Comparison of ENCODE assay signal across 9 mouse cellular contexts in the genomic region with DNA sequence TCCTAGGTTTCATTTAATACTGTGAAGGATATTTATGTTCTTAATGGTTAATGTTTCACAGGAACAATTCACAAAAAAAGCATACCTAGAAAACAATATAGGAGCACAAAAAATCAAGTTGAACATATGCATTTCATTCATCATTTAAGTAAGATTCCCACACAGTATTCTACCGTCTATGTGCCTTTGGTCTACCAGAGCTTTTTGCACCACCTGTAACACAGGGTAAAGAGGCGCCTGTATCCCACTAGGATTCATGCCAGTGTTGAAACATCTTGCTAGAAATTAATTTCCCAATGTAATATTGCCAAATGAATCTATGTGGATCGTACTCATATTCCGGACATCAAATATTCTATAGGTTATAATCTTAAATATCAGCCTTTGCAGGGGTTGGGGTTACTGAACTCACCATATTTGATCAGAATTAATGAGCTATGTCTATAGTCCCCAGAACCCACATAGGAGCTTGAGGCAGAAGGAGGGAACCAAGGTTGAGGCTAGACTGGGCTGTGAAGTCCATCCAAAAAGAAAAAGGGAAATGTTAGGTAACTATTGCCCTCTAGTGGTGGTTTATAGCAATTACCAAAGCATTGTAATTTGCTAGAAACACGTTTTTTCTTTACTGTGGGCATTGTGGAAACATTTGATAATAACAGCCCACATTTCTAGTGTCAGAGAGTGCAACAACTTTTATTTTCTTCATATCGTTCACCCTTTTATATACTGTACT.
A peak's percentile ranks its signal among the peaks of the same experiment; 100 is the strongest.
DNase-seq lines count a peak whose midpoint lies in the region; ATAC-seq and TF ChIP-seq lines count a peak whose summit lies in the region.
"Had no signal": no experiment of that assay in that cellular context is flagged by ENCODE, and none has a peak within 500 bp of the region (broad histone marks: within the 10 kb centered on the region; RNA-seq: fewer than 3 reads in every experiment).

No protein-coding gene starts in this region.

- no peaks in the 10 kb centered on the region for H3K9me3 ChIP-seq in hindbrain, embryonic 12.5 days (replicated peaks)
- H3K9me3 ChIP-seq: embryonic facial prominence, embryonic 12.5 days had no signal

- H3K4me2 ChIP-seq in hindbrain, embryonic 12.5 days (replicated peaks) = no peak overlapping the region
- H3K4me2 ChIP-seq: embryonic facial prominence, embryonic 12.5 days had no signal

- TF ChIP-seq POLR2A in kidney, adult 2 months (IDR thresholded peaks at IDR 0.05; ENCODE audit: low read depth, low read length) = no peak

- no peak overlapping the region for H3K27ac ChIP-seq in kidney, adult 2 months (ENCODE audit: insufficient read depth, low read depth, low read length)
- no peak overlapping the region for H3K27ac ChIP-seq in hindbrain, embryonic 12.5 days
- H3K27ac ChIP-seq: embryonic facial prominence, embryonic 12.5 days had no signal

- no peaks in the 10 kb centered on the region for H3K27me3 ChIP-seq in kidney, adult 2 months (replicated peaks; ENCODE audit: control insufficient read depth, insufficient read depth, low read length)
- no peaks in the 10 kb centered on the region for H3K27me3 ChIP-seq in hindbrain, embryonic 12.5 days
- H3K27me3 ChIP-seq: embryonic facial prominence, embryonic 12.5 days had no signal

- no peak overlapping the region for H3K9ac ChIP-seq in hindbrain, embryonic 12.5 days
- H3K9ac ChIP-seq: embryonic facial prominence, embryonic 12.5 days had no signal

- no peaks in the 10 kb centered on the region for H3K36me3 ChIP-seq in kidney, adult 2 months (ENCODE audit: control insufficient read depth, insufficient read depth, low read length)
- no peaks in the 10 kb centered on the region for H3K36me3 ChIP-seq in hindbrain, embryonic 12.5 days
- H3K36me3 ChIP-seq: embryonic facial prominence, embryonic 12.5 days had no signal

- DNase-seq in kidney, adult 2 months = peak; percentile 35
- DNase-seq in kidney, postnatal 10 days = no peak
- peak; percentile 2 to 6 for DNase-seq in B cell, adult 2 months
- DNase-seq in brain, adult 2 months (ENCODE audit: low read depth, low spot score) = peak; percentile 62
- peak; percentile 37 for DNase-seq in retina, postnatal 7 days (ENCODE audit: low read depth, low spot score)
- DNase-seq in thymus, postnatal 25 days = no peak
- no peak for DNase-seq in thymus, postnatal 4 days

- peak; percentile 58 for ATAC-seq in hindbrain, embryonic 12.5 days (ENCODE audit: low FRiP score)

- H3K4me3 ChIP-seq in kidney, adult 2 months (ENCODE audit: insufficient read depth, low read depth, low read length) = no peak overlapping the region
- no peak overlapping the region for H3K4me3 ChIP-seq in hindbrain, embryonic 12.5 days
- H3K4me3 ChIP-seq: embryonic facial prominence, embryonic 12.5 days had no signal

- no peaks in the 10 kb centered on the region for H3K4me1 ChIP-seq in kidney, adult 2 months (ENCODE audit: control insufficient read depth, insufficient read depth, low read length)
- no peaks in the 10 kb centered on the region for H3K4me1 ChIP-seq in hindbrain, embryonic 12.5 days
- H3K4me1 ChIP-seq: embryonic facial prominence, embryonic 12.5 days had no signal

- TF ChIP-seq CTCF in kidney, adult 2 months (conservative IDR thresholded peaks at IDR 0.05; ENCODE audit: insufficient read depth, insufficient read length, low read depth, low read length) = peak; percentile 47

- 58% methylated on average over 6 of the region's 6 CpGs for WGBS in kidney, adult 2 months
- WGBS in hindbrain, embryonic 12.5 days = 56% methylated on average over 6 of the region's 6 CpGs

Comparison
In these comparisons a context has a peak if more than half of its experiments do, and no peak if none do; other contexts are left out.
1. DNase-seq: peak in kidney, adult 2 months (single experiment), B cell, adult 2 months (2 of 2), brain, adult 2 months (single experiment) and retina, postnatal 7 days (single experiment); none in kidney, postnatal 10 days (single experiment), thymus, postnatal 25 days (single experiment) and thymus, postnatal 4 days (single experiment).